Mouse (Mus musculus) 3T3-L1 (cell line): ENCODE measurements around the gene Tceal6.
"Not testable (repeated sequence)": the region's sequence is repeated elsewhere in the genome, so short reads cannot be mapped to it uniquely, and the experiment has no call there.

Source experiments
- DNase-seq: peaks from one replicate; pipeline ENCODE4 v3.0.0-alpha.2; 2015; ENCODE audit warnings: low read depth, low spot score

The Tceal6 gene

DNA sequence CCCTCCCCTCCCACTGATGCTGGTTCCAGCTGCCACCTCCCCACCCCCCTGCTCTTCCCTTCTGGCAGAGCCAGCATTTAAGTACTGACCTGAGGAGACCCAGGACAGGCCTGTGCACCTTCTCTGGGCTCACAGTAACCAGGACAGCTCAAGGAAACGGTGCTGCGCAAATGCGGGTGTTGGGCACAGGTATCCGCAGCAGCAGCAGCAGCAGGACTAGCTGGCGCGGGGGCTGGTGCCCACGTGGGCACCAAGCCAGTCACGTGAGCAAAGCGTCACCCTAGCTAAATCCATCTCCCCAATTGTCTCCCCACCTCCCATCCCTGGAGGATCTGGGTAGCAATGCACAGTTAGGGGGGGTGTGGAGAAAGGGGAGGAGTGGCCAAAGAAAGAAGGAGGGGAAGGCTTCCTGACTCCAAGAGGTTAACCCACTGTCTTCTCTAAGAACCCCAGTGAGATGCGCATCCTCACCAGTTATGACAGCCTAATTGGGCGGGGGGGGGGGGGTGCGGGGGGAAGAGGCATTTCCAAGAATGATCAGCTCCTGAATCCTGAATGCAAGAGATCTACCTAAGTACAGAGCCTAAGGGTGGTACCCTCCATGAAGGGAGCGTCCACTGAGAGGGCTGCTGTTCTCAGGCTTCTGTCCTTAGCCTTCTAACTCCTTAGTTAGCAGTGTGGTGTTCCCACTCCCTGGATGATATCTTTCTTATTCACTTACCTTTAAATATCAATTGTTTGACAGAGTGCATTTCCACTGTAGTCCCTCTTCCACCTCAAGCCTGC lies at the start of gene Tceal6:
Gene Tceal6, minus strand, starts transcription at position 252 of the 786 bp plus-strand sequence.
- no peak for DNase-seq

DNA sequence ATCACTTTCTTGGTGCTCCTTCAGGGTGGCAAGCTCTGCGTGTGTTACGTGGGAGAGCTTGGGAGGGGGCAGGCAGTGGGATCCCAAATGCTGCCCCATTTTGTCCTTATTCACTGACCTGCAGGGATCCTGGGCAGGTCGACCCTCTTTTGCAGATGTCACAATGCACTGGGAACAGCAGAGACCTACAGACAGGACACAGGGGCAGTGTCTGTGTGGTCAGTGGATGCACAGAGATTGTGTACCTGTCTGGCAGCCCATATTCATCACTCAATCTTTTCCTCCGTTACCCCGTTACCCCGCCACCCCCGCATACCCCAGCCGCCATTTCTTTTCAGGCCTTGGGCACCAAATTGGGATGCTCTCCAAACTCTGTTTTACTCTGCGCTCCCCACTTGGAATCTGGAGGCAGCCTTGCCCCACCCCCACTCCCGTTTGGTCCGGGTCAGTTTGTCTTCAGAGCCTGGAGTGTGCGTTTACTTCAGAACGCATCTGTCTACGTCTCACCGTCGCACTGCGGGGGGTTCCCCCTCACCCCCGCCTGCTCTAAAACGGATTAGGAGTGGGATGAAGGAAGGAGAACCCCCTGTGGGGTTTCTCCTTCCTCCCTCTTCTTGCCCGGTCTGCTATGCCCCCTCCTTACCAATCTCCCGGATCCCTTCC lies 583 bp downstream of the Tceal6 start:
- DNase-seq, result not testable (repeated sequence)

DNA sequence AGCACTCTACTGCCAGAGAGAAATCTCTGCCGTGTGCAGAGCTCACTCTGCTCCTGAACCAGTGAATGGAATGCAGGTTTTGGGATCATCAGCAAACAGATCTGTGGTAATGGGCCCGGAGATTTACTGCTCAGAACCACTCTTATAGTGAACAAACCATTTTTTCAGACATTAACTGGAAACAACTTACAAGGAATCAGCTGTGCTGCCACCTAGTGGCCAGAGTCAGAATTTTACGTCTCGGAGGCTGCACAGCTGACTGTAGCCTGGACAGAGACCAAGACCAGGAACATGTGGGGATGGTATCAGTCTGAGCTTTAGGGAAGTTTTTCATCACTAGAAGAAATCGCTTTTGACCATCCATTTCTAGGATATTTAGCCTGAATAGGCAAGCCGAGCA lies 20.6 kb downstream of the Tceal6 start:
- DNase-seq, result not testable (repeated sequence)

DNA sequence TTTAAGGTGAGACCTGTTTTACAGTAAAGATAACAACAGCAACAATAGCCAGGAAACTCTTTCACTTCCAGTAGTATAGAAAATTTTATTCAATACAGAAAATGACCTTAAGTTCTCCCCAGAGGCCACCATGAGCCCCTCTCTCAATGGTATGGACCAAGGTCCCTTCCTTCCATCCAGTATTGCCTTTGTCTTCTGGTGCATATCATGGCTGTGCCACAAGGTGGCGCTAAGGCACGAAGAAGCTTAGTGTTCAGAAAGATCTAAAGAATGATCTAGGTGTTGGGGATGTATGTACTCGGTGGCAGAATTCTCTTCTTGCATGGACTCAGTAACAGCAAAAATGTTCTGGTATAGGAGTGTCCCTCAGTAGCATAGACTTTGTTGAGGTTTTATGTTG lies 21.8 kb downstream of the Tceal6 start:
- not testable (repeated sequence) for DNase-seq

DNA sequence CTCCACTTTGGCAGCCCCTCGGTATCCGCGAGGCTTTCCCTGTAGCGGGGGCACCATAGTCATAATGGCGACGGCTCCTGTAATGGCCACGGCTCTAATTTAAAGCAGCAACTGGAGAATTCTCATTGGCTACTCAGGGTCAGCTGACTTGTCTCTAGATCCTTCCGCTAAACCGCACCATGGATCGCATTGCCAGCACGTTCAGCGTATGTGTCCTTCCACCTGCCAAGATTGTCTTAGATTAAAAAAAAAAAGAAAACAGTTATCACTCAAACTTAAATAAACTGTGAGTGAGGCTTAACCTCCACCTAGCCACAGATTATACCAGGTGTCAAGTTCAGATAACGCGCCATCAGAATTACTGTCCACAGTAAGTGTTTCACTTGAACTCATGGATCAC lies 33.0 kb downstream of the Tceal6 start, which contains the start of gene Gm15023:
Gene Gm15023, minus strand, starts transcription at position 101 of the 400 bp plus-strand sequence.
- DNase-seq, result not testable (repeated sequence)
